Mouse (Mus musculus) lung, postnatal 0 days (tissue): Measurements from ENCODE around the gene Gm5741. TPM values are rescaled to one million over a fixed set of nuclear protein-coding genes. Genes with fewer than 3 reads are reported as not detected.

Experiments used
- ATAC-seq: fragments of 200-750 bp; cut with Nextera tagmentation; 2 replicates; pipeline ENCODE4 v1.8.0; 2017; ENCODE audit warnings: moderate library complexity
- DNase-seq: peaks from one replicate; pipeline ENCODE4 v3.0.0-alpha.2; 2016; ENCODE audit warnings: low spot score
- H3K27ac ChIP-seq: fragments of 300-500 bp; sonication (generic); 2 replicates; pipeline ENCODE4 v1.5.1; 2014; ENCODE audit warnings: antibody characterized with exemption, mild to moderate bottlenecking, low read length, mixed read lengths
- H3K27me3 ChIP-seq: fragments of 300-500 bp; sonication (generic); replicated peaks from 2 replicates; pipeline ENCODE4 v1.6.1; 2014; ENCODE audit warnings: low read length, mixed read lengths; ENCODE audit not compliant: insufficient read depth
- H3K36me3 ChIP-seq: fragments of 300-500 bp; sonication (generic); 2 replicates; pipeline ENCODE4 v1.6.1; 2014; ENCODE audit warnings: low read length, mixed read lengths; ENCODE audit not compliant: insufficient read depth
- H3K4me1 ChIP-seq: fragments of 300-500 bp; sonication (generic); 2 replicates; pipeline ENCODE4 v1.6.1; 2014; ENCODE audit warnings: antibody characterized with exemption, low read depth, low read length, mixed read lengths; ENCODE audit not compliant: insufficient read depth
- H3K4me2 ChIP-seq: fragments of 300-500 bp; sonication (generic); replicated peaks from 2 replicates; pipeline ENCODE4 v1.6.1; 2014; ENCODE audit warnings: low read depth, mild to moderate bottlenecking, low read length, moderate library complexity, mixed read lengths
- H3K4me3 ChIP-seq: fragments of 300-500 bp; sonication (generic); 2 replicates; pipeline ENCODE4 v1.5.1; 2014; ENCODE audit warnings: low read depth, low read length
- H3K9ac ChIP-seq: fragments of 300-500 bp; sonication (generic); replicated peaks from 2 replicates; pipeline ENCODE4 v1.6.1; 2014; ENCODE audit warnings: low read depth, mild to moderate bottlenecking
- H3K9me3 ChIP-seq: fragments of 300-500 bp; sonication (generic); 2 replicates; pipeline ENCODE4 v1.6.1; 2016; ENCODE audit warnings: low read length, mixed read lengths
- CTCF ChIP-seq: IDR thresholded peaks from 2 replicates; pipeline ENCODE4 v1.5.1; 2016; ENCODE audit warnings: antibody characterized with exemption, mild to moderate bottlenecking
- EP300 ChIP-seq: IDR thresholded peaks from 2 replicates; pipeline ENCODE4 v1.6.1; 2016; ENCODE audit warnings: antibody characterized with exemption, mild to moderate bottlenecking, control low read depth
- WGBS: fragments of 180-500 bp; shearing (Covaris S2); extraction: QIAGEN DNeasy Blood & Tissue Kit; methylation state at CpG from one replicate; pipeline ENCODE4 v1.1.7; 2014; 5-methylcytosine and 5-hydroxymethylcytosine counted together
- microRNA-seq: library from miRNA; unstranded; fragments of <30 nt; microRNA quantifications from one replicate; pipeline ENCODE4, GENCODE M21; 2016
- polyA plus RNA-seq: library from polyadenylated mRNA; unstranded; fragments of >200 nt; fragmentation: Nextera tagmentation; extraction: Ambion mirVana; gene quantifications from 2 replicates; pipeline ENCODE4 v1.2.1, GENCODE M21; 2015

Gene Gm5741
- polyA plus RNA-seq, 1 experiment from 2014 or later = not detected

DNA sequence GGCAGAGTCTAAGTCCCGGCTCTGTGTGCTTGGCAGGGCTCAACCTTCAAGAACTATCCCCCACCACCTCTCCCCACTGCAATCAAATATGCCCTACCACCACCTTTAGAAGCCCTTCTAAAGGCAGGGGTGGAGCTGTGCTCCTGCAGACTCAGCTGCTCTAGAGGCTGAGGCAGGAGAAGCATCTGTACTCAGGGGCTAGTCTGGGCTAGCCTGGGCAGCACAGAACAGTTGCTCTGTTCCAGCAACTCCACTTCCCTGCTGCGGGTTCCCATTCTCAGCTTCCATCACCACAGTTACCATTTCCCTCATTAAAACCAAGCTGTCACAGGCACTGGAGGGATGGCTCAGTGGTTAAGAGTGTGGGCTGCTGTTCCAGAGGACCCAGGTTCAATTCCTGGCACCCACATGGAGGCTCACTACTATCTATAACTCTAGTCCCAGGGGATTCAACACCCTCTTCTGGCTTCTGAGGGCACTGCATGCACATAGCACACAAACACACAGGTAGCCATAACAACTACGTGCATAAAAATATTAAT is 46.2 kb downstream of the Gm5741 start:
- Histone ChIP-seq H3K9ac (no peak overlapping the region), H3K4me2 (no peak overlapping the region), H3K36me3 (peaks cover 15% of the 10 kb centered on the region), H3K27ac (no peak overlapping the region), H3K27me3 (no peaks in the 10 kb centered on the region), H3K4me1 (peaks cover 18% of the 10 kb centered on the region), H3K9me3 (no peaks in the 10 kb centered on the region), H3K4me3 (no peak overlapping the region)
- 89% methylated on average over 3 of the region's 3 CpGs for WGBS
- ATAC-seq (no peak), DNase-seq (no peak)
- no peak for TF ChIP-seq EP300
- peak; percentile 21; the same call in 1 of the 2 replicates for TF ChIP-seq CTCF

Small RNA genes within 50 kb of the gene (microRNA-seq; reads per million reads assigned to microRNA genes)
- gene Gm23388 = not detected
- gene Mir7070 = not detected

Other genes with a start within 250 kb of the Gm5741 start
- gene Dand5, start 245.2 kb downstream of the Gm5741 start, polyA plus RNA-seq = 6.2 and 6.8 TPM in 2 replicates
- gene Gadd45gip1, start 236.5 kb downstream of the Gm5741 start, polyA plus RNA-seq = 24.4 and 24.8 TPM in 2 replicates
- gene Rad23a, start 227.3 kb downstream of the Gm5741 start, polyA plus RNA-seq = 77.9 and 85.7 TPM in 2 replicates
- gene Calr, start 221.0 kb downstream of the Gm5741 start, polyA plus RNA-seq = 318 and 405 TPM in 2 replicates
- gene Farsa, start 211.0 kb downstream of the Gm5741 start, polyA plus RNA-seq = 44.0 and 44.6 TPM in 2 replicates
- gene Syce2, start 195.9 kb downstream of the Gm5741 start, polyA plus RNA-seq = 11.1 and 11.4 TPM in 2 replicates
- 16.2 and 21.1 TPM in 2 replicates for gene Gcdh, start 174.1 kb downstream of the Gm5741 start, polyA plus RNA-seq
- 0.69 and 1.1 TPM in 2 replicates for gene Klf1, start 166.1 kb downstream of the Gm5741 start, polyA plus RNA-seq
- gene Dnase2a, start 159.4 kb downstream of the Gm5741 start, polyA plus RNA-seq = 24.0 and 29.1 TPM in 2 replicates
- 0.32 and 0.33 TPM in 2 replicates for gene Mast1, start 130.6 kb downstream of the Gm5741 start, polyA plus RNA-seq
- gene Rtbdn, start 121.0 kb downstream of the Gm5741 start, polyA plus RNA-seq = not detected in 2 replicates
- 1.1 TPM in 1 of 2 replicates, not detected in the other for gene Gm49661, start 98.5 kb downstream of the Gm5741 start, polyA plus RNA-seq
- 337 and 356 TPM in 2 replicates for gene Prdx2, start 98.4 kb downstream of the Gm5741 start, polyA plus RNA-seq
- gene Rnaseh2a, start 98.2 kb downstream of the Gm5741 start, polyA plus RNA-seq = 46.4 and 55.7 TPM in 2 replicates
- 69.0 and 126 TPM in 2 replicates for gene Junb, start 89.3 kb downstream of the Gm5741 start, polyA plus RNA-seq
- 19.2 and 22.3 TPM in 2 replicates for gene Hook2, start 77.4 kb downstream of the Gm5741 start, polyA plus RNA-seq
- not detected in 2 replicates for gene Best2, start 53.5 kb downstream of the Gm5741 start, polyA plus RNA-seq
- gene Asna1, start 42.7 kb downstream of the Gm5741 start, polyA plus RNA-seq = 80.9 and 83.1 TPM in 2 replicates
- 116 and 126 TPM in 2 replicates for gene Trir, start 41.2 kb downstream of the Gm5741 start, polyA plus RNA-seq
- gene Tnpo2, start 31.1 kb downstream of the Gm5741 start, polyA plus RNA-seq = 16.4 and 18.0 TPM in 2 replicates
- gene Fbxw9, start 7.9 kb downstream of the Gm5741 start, polyA plus RNA-seq = 34.8 and 35.6 TPM in 2 replicates
- 44.2 and 48.3 TPM in 2 replicates for gene Dhps, start 3.8 kb upstream of the Gm5741 start, polyA plus RNA-seq
- 88.9 and 95.6 TPM in 2 replicates for gene Wdr83os, start 12.8 kb upstream of the Gm5741 start, polyA plus RNA-seq
- 26.7 and 27.0 TPM in 2 replicates for gene Wdr83, start 13.3 kb upstream of the Gm5741 start, polyA plus RNA-seq
- gene Man2b1, start 15.3 kb upstream of the Gm5741 start, polyA plus RNA-seq = 38.4 and 40.6 TPM in 2 replicates
- 1.5 and 1.6 TPM in 2 replicates for gene Zfp791, start 55.1 kb upstream of the Gm5741 start, polyA plus RNA-seq
- not detected in 2 replicates for gene Cks1brt, start 83.9 kb upstream of the Gm5741 start, polyA plus RNA-seq
- gene Olfr371, start 158.0 kb upstream of the Gm5741 start, polyA plus RNA-seq = not detected in 2 replicates
- gene Orc6, start 231.7 kb upstream of the Gm5741 start, polyA plus RNA-seq = 37.5 and 40.9 TPM in 2 replicates
- gene Vps35, start 231.8 kb upstream of the Gm5741 start, polyA plus RNA-seq = 95.9 and 110 TPM in 2 replicates